In the genomic region with DNA sequence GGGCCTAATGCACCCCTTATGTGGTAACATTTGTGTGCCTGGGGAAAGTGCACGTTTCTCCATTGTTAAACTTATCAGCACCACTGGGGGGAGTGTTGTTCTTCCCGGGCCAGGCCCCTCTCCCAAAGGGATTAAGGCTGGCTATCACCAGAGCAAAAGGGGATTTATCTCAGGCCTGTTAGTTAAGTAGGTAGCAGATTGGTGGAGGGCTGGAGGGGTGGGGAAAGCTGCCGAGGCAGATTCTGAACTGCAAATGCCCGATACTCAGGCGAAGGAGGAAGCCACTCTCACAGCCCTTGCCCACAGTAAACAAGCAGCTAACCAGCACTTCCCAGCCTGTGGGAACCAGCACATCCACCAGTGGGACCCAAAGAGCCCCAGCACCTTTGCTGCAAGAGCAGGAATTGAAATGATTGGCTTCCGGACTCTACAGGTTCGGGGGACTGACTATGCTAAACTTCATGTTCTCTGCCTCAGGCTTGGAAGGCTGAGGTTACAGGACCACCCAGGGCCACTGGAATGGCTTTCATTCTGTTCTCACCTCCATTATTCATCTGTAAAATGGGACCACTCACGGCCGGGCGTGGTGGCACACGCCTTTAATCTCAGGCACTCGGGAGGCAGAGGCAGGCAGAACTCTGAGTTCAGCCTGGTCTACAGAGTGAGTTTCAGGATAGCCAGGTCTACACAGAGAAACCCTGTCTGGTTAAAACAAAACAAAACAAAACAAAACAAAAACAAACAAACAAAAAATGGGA, we compare ENCODE assay signal across 8 mouse cellular contexts. TPM values are rescaled to one million over a fixed set of nuclear protein-coding genes. Genes with fewer than 3 reads are reported as not detected.
A peak's percentile ranks its signal among the peaks of the same experiment; 100 is the strongest.
DNase-seq lines count a peak whose midpoint lies in the region; ATAC-seq and TF ChIP-seq lines count a peak whose summit lies in the region.

No protein-coding gene starts in this region.

- WGBS in forebrain, embryonic 10.5 days = 55% methylated on average over 12 of the region's 12 CpGs
- WGBS in forebrain, embryonic 16.5 days = 57% methylated on average over 12 of the region's 12 CpGs
- 55% methylated on average over 12 of the region's 12 CpGs for WGBS in embryonic facial prominence, embryonic 14.5 days
- 49% methylated on average over 12 of the region's 12 CpGs for WGBS in lung, embryonic 14.5 days

- H3K9me3 ChIP-seq in forebrain, embryonic 10.5 days = no peaks in the 10 kb centered on the region
- no peaks in the 10 kb centered on the region for H3K9me3 ChIP-seq in forebrain, embryonic 16.5 days (ENCODE audit: control insufficient read depth, low read length)
- H3K9me3 ChIP-seq in embryonic facial prominence, embryonic 14.5 days (ENCODE audit: control insufficient read depth, low read length) = no peaks in the 10 kb centered on the region
- H3K9me3 ChIP-seq in lung, embryonic 14.5 days (ENCODE audit: low read depth, low read length) = no peaks in the 10 kb centered on the region

- no peaks in the 10 kb centered on the region for H3K27me3 ChIP-seq in forebrain, embryonic 10.5 days (ENCODE audit: poor library complexity, severe bottlenecking)
- H3K27me3 ChIP-seq in forebrain, embryonic 16.5 days (replicated peaks; ENCODE audit: control insufficient read depth, insufficient read depth, low read length) = no peaks in the 10 kb centered on the region
- H3K27me3 ChIP-seq in embryonic facial prominence, embryonic 14.5 days (replicated peaks; ENCODE audit: control insufficient read depth, insufficient read depth, low read length) = no peaks in the 10 kb centered on the region
- H3K27me3 ChIP-seq in lung, embryonic 14.5 days (ENCODE audit: insufficient read depth, low read length) = no peaks in the 10 kb centered on the region

- H3K4me2 ChIP-seq in forebrain, embryonic 16.5 days (ENCODE audit: low read length) = no peak overlapping the region
- H3K4me2 ChIP-seq in embryonic facial prominence, embryonic 14.5 days (ENCODE audit: low read depth, low read length) = no peak overlapping the region
- H3K4me2 ChIP-seq in lung, embryonic 14.5 days = no peak overlapping the region

- peaks cover 8% of the 10 kb centered on the region for H3K4me1 ChIP-seq in forebrain, embryonic 10.5 days
- H3K4me1 ChIP-seq in forebrain, embryonic 16.5 days (replicated peaks; ENCODE audit: control insufficient read depth, insufficient read depth, low read length) = no peaks in the 10 kb centered on the region
- H3K4me1 ChIP-seq in embryonic facial prominence, embryonic 14.5 days (ENCODE audit: control insufficient read depth, insufficient read depth, low read length) = no peaks in the 10 kb centered on the region
- no peaks in the 10 kb centered on the region for H3K4me1 ChIP-seq in lung, embryonic 14.5 days (ENCODE audit: insufficient read depth)

- H3K36me3 ChIP-seq in forebrain, embryonic 10.5 days (replicated peaks) = no peaks in the 10 kb centered on the region
- H3K36me3 ChIP-seq in forebrain, embryonic 16.5 days (ENCODE audit: control insufficient read depth, insufficient read depth) = no peaks in the 10 kb centered on the region
- no peaks in the 10 kb centered on the region for H3K36me3 ChIP-seq in embryonic facial prominence, embryonic 14.5 days (ENCODE audit: control insufficient read depth, insufficient read depth, low read length)
- H3K36me3 ChIP-seq in lung, embryonic 14.5 days (ENCODE audit: insufficient read depth) = no peaks in the 10 kb centered on the region

- ATAC-seq in forebrain, embryonic 16.5 days = no peak
- ATAC-seq in embryonic facial prominence, embryonic 14.5 days (ENCODE audit: low read depth) = no peak
- ATAC-seq in lung, embryonic 14.5 days (ENCODE audit: insufficient read depth) = no peak

- no peak for DNase-seq in forebrain, embryonic 10.5 days (ENCODE audit: extremely low spot score, low spot score)
- peak; percentile 31 for DNase-seq in right cerebral cortex, adult 2 months (ENCODE audit: low spot score in 2 of 2)
- no peak for DNase-seq in right cerebral cortex, postnatal 14 days
- DNase-seq in embryonic facial prominence, embryonic 14.5 days (ENCODE audit: low spot score) = peak; percentile 51
- peak; percentile 55 for DNase-seq in lung, embryonic 14.5 days
- no peak for DNase-seq in spleen, postnatal 36 days (ENCODE audit: low spot score in 2 of 2)
- DNase-seq in left cerebral cortex, adult 18-20 months (ENCODE audit: low spot score in 2 of 2) = no peak

- peak; percentile 39 for TF ChIP-seq CTCF in lung, embryonic 14.5 days (IDR thresholded peaks at IDR 0.05; ENCODE audit: low read depth)

- no peak overlapping the region for H3K9ac ChIP-seq in forebrain, embryonic 16.5 days (replicated peaks; ENCODE audit: low read depth, low read length)
- H3K9ac ChIP-seq in embryonic facial prominence, embryonic 14.5 days (ENCODE audit: low read depth, low read length) = no peak overlapping the region
- H3K9ac ChIP-seq in lung, embryonic 14.5 days = no peak overlapping the region

- H3K27ac ChIP-seq in forebrain, embryonic 10.5 days = peak overlapping the region; percentile 41; the same call in 1 of the 2 replicates
- no peak overlapping the region for H3K27ac ChIP-seq in forebrain, embryonic 16.5 days (ENCODE audit: low read length)
- no peak overlapping the region for H3K27ac ChIP-seq in embryonic facial prominence, embryonic 14.5 days (replicated peaks; ENCODE audit: low read depth, low read length)
- H3K27ac ChIP-seq in lung, embryonic 14.5 days (ENCODE audit: low read depth) = no peak overlapping the region

- H3K4me3 ChIP-seq in forebrain, embryonic 10.5 days = no peak overlapping the region
- H3K4me3 ChIP-seq in forebrain, embryonic 16.5 days (replicated peaks; ENCODE audit: low read length) = no peak overlapping the region
- no peak overlapping the region for H3K4me3 ChIP-seq in embryonic facial prominence, embryonic 14.5 days (ENCODE audit: low read depth, low read length)
- no peak overlapping the region for H3K4me3 ChIP-seq in lung, embryonic 14.5 days (ENCODE audit: low read depth, low read length)

RNA-seq across cellular contexts. Expression of gene Scand1, which starts 32.5 kb away (rescaled TPM):
- 49.0 and 52.1 TPM in 2 replicates for polyA plus RNA-seq in forebrain, embryonic 10.5 days (2016; fragmentation: Nextera tagmentation; extraction: Ambion mirVana)
- 60.6 and 64.9 TPM in 2 replicates for polyA plus RNA-seq in forebrain, embryonic 16.5 days (2015; fragmentation: Nextera tagmentation; extraction: Ambion mirVana)
- 59.8 and 65.1 TPM in 2 replicates for polyA plus RNA-seq in embryonic facial prominence, embryonic 14.5 days (2014; fragmentation: Nextera tagmentation; extraction: Ambion mirVana)
- polyA plus RNA-seq in lung, embryonic 14.5 days (2014; fragmentation: Nextera tagmentation; extraction: Ambion mirVana) = 61.0 and 66.3 TPM in 2 replicates
- 10 to 100 TPM; 79.6 to 86.0 TPM for total RNA-seq in left cerebral cortex, adult 18-20 months (2021)

RNA-seq across cellular contexts. Expression of gene Cnbd2, which starts 32.9 kb away (rescaled TPM):
- polyA plus RNA-seq in forebrain, embryonic 10.5 days (2016; fragmentation: Nextera tagmentation; extraction: Ambion mirVana) = 2.5 and 2.6 TPM in 2 replicates
- 5.0 and 6.9 TPM in 2 replicates for polyA plus RNA-seq in forebrain, embryonic 16.5 days (2015; fragmentation: Nextera tagmentation; extraction: Ambion mirVana)
- 3.8 and 3.9 TPM in 2 replicates for polyA plus RNA-seq in embryonic facial prominence, embryonic 14.5 days (2014; fragmentation: Nextera tagmentation; extraction: Ambion mirVana)
- polyA plus RNA-seq in lung, embryonic 14.5 days (2014; fragmentation: Nextera tagmentation; extraction: Ambion mirVana) = 3.5 and 3.9 TPM in 2 replicates
- total RNA-seq in left cerebral cortex, adult 18-20 months (2021) = 1 to 10 TPM; 5.4 to 5.6 TPM

Comparison
In these comparisons a context has a peak if more than half of its experiments do, and no peak if none do; other contexts are left out.
1. DNase-seq: peak in right cerebral cortex, adult 2 months (2 of 2), embryonic facial prominence, embryonic 14.5 days (single experiment) and lung, embryonic 14.5 days (single experiment); none in forebrain, embryonic 10.5 days (single experiment), right cerebral cortex, postnatal 14 days (single experiment), spleen, postnatal 36 days (0 of 2) and left cerebral cortex, adult 18-20 months (0 of 2).